Mouse (Mus musculus): ENCODE data around the gene Pnmt. TPM values are rescaled to one million over a fixed set of nuclear protein-coding genes. Genes with fewer than 3 reads are reported as not detected.

Gene Pnmt
- polyA plus RNA-seq, 1 experiment from 2014 or later, result 2.2 TPM

GRCm38 (mm10) chr11:98395041-98395440 is 8.8 kb downstream of the Pnmt start:
- Histone ChIP-seq H3K9ac (ENCODE audit: low read depth, low read length) (no peak overlapping the region), H3K4me3 (ENCODE audit: low read length) (no peak overlapping the region), H3K4me2 (replicated peaks; ENCODE audit: low read depth, low read length) (no peak overlapping the region), H3K27ac (ENCODE audit: low read depth, low read length) (peak overlapping the region; percentile 51), H3K4me1 (ENCODE audit: control insufficient read depth, insufficient read depth, low read length) (peaks cover 40% of the 10 kb centered on the region), H3K36me3 (ENCODE audit: control insufficient read depth, insufficient read depth, low read length) (0 out of 2 replicates have a peak, but pooled peaks cover 2% of the 10 kb centered on the region), H3K9me3 (ENCODE audit: control insufficient read depth, low read length) (no peaks in the 10 kb centered on the region), H3K27me3 (ENCODE audit: control insufficient read depth, insufficient read depth, low read length) (no peaks in the 10 kb centered on the region)
- no peak for ATAC-seq (ENCODE audit: low FRiP score, low TSS enrichment)
- 41% methylated on average over 4 of the region's 4 CpGs for WGBS

- H3K4me3 ChIP-seq (ENCODE audit: low read length), result no peak overlapping the region
- H3K27ac ChIP-seq (ENCODE audit: low read depth, low read length), result no peak overlapping the region
- WGBS, result 84% methylated on average over 7 of the region's 7 CpGs
- H3K4me1 ChIP-seq (ENCODE audit: control insufficient read depth, insufficient read depth, low read length), result peaks cover 33% of the 10 kb centered on the region
- no peak for ATAC-seq (ENCODE audit: low FRiP score, low TSS enrichment)
- H3K9ac ChIP-seq (ENCODE audit: low read depth, low read length), result no peak overlapping the region
- no peaks in the 10 kb centered on the region for H3K9me3 ChIP-seq (ENCODE audit: control insufficient read depth, low read length)
- H3K4me2 ChIP-seq (replicated peaks; ENCODE audit: low read depth, low read length), result no peak overlapping the region
- 0 out of 2 replicates have a peak, but pooled peaks cover 2% of the 10 kb centered on the region for H3K36me3 ChIP-seq (ENCODE audit: control insufficient read depth, insufficient read depth, low read length)
- H3K27me3 ChIP-seq (ENCODE audit: control insufficient read depth, insufficient read depth, low read length), result no peaks in the 10 kb centered on the region
These were observed 11.7 kb downstream of the Pnmt start for GRCm38 (mm10) chr11:98397946-98398345.

DNA sequence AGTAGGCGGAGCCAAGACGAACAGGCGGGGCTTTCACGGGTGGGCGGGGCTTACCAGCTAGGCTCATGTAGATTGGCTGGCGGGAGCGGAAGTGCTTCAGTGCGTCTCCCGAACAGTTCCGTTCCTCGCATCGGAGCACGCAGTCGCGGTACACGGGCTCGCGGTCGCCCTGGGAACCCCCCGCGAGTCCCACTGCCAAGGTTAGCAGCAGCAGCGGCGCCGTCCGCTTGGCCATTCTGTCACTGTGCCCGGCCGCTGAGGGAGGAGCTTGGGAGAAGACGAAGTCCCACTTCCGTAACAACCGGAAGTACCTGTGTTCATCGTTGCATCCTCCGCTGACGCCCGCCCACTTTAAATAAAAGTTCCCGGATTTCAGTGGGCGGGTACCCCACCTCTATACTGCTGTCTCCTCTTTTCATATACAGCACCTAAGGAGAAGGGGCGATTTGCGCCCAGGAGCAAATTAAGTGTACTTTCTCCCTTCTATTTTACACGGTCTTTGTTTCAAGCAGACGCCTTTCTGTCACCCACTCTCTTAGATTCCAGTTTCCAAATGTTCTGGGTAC is 14.0 kb downstream of the Pnmt start, which contains the start of gene Pgap3:
Gene Pgap3, minus strand, starts transcription at position 330 of the 566 bp plus-strand sequence.
- ATAC-seq (ENCODE audit: low FRiP score, low TSS enrichment), result peak; percentile 88
- Histone ChIP-seq H3K36me3 (ENCODE audit: control insufficient read depth, insufficient read depth, low read length) (0 out of 2 replicates have a peak, but pooled peaks cover 2% of the 10 kb centered on the region), H3K27ac (ENCODE audit: low read depth, low read length) (peak within 1 kb of the TSS; percentile 90), H3K9ac (ENCODE audit: low read depth, low read length) (peak within 1 kb of the TSS; percentile 55; the same call in 1 of the 2 replicates), H3K4me2 (replicated peaks; ENCODE audit: low read depth, low read length) (peak within 1 kb of the TSS; percentile 81), H3K4me3 (ENCODE audit: low read length) (peak within 1 kb of the TSS; percentile 44), H3K27me3 (ENCODE audit: control insufficient read depth, insufficient read depth, low read length) (no peaks in the 10 kb centered on the region), H3K4me1 (ENCODE audit: control insufficient read depth, insufficient read depth, low read length) (peaks cover 12% of the 10 kb centered on the region), H3K9me3 (ENCODE audit: control insufficient read depth, low read length) (no peaks in the 10 kb centered on the region)
- WGBS, result under 1% methylated on average over 40 of the region's 40 CpGs

- 42% methylated on average over 3 of the region's 3 CpGs for WGBS
- peak overlapping the region; percentile 44 for H3K4me3 ChIP-seq (ENCODE audit: low read length)
- H3K4me1 ChIP-seq (ENCODE audit: control insufficient read depth, insufficient read depth, low read length), result peaks cover 11% of the 10 kb centered on the region
- H3K4me2 ChIP-seq (replicated peaks; ENCODE audit: low read depth, low read length), result peak overlapping the region; percentile 81
- peak overlapping the region; percentile 90 for H3K27ac ChIP-seq (ENCODE audit: low read depth, low read length)
- H3K9ac ChIP-seq (ENCODE audit: low read depth, low read length), result peak overlapping the region; percentile 55; the same call in 1 of the 2 replicates
- peak; percentile 55; the same call in 1 of the 2 replicates for ATAC-seq (ENCODE audit: low FRiP score, low TSS enrichment)
- H3K36me3 ChIP-seq (ENCODE audit: control insufficient read depth, insufficient read depth, low read length), result 0 out of 2 replicates have a peak, but pooled peaks cover 2% of the 10 kb centered on the region
- no peaks in the 10 kb centered on the region for H3K9me3 ChIP-seq (ENCODE audit: control insufficient read depth, low read length)
- no peaks in the 10 kb centered on the region for H3K27me3 ChIP-seq (ENCODE audit: control insufficient read depth, insufficient read depth, low read length)
These were observed 14.6 kb downstream of the Pnmt start for GRCm38 (mm10) chr11:98400816-98401215.

DNA sequence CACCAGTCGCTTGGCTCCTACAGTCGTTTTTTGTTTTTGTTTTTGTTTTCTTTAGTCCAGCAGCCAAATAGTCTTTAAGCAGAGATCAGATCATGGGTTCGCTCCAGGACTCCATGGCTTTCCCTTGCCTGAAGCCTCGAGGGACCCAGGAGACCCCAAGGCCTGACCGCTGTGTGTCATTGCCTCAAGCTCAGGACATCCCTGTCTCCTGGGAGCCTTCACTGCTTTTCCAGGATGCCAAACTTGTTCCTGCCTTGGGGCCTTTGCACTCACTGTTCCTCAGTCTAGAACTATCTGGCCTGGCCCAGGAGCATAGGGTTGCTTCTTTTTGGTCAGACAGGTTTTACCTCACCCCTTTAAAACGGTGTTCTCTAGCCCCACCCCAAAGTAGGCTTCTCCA is 20.4 kb downstream of the Pnmt start:
- H3K9ac ChIP-seq (ENCODE audit: low read depth, low read length), result no peak overlapping the region

GRCm38 (mm10) chr11:98408872-98409271 is 22.6 kb downstream of the Pnmt start:
- no peaks in the 10 kb centered on the region for H3K27me3 ChIP-seq (ENCODE audit: control insufficient read depth, insufficient read depth, low read length)
- no peaks in the 10 kb centered on the region for H3K9me3 ChIP-seq (ENCODE audit: control insufficient read depth, low read length)
- peak overlapping the region; percentile 34; the same call in 1 of the 2 replicates for H3K9ac ChIP-seq (ENCODE audit: low read depth, low read length)
- no peaks in the 10 kb centered on the region for H3K36me3 ChIP-seq (ENCODE audit: control insufficient read depth, insufficient read depth, low read length)
- H3K4me2 ChIP-seq (replicated peaks; ENCODE audit: low read depth, low read length), result peak overlapping the region; percentile 36
- H3K4me3 ChIP-seq (ENCODE audit: low read length), result peak overlapping the region; percentile 14
- peak overlapping the region; percentile 80 for H3K27ac ChIP-seq (ENCODE audit: low read depth, low read length)
- peak; percentile 44 for ATAC-seq (ENCODE audit: low FRiP score, low TSS enrichment)
- peaks cover 27% of the 10 kb centered on the region for H3K4me1 ChIP-seq (ENCODE audit: control insufficient read depth, insufficient read depth, low read length)
- WGBS, result 33% methylated on average over 8 of the region's 8 CpGs

More for the DNA sequence above, 20.4 kb downstream of the Pnmt start:
- Histone ChIP-seq H3K4me2 (replicated peaks; ENCODE audit: low read depth, low read length) (no peak overlapping the region), H3K9me3 (ENCODE audit: control insufficient read depth, low read length) (no peaks in the 10 kb centered on the region), H3K27me3 (ENCODE audit: control insufficient read depth, insufficient read depth, low read length) (no peaks in the 10 kb centered on the region), H3K27ac (ENCODE audit: low read depth, low read length) (no peak overlapping the region), H3K4me3 (ENCODE audit: low read length) (no peak overlapping the region), H3K4me1 (ENCODE audit: control insufficient read depth, insufficient read depth, low read length) (peaks cover 20% of the 10 kb centered on the region), H3K36me3 (ENCODE audit: control insufficient read depth, insufficient read depth, low read length) (no peaks in the 10 kb centered on the region)
- 67% methylated on average over 6 of the region's 6 CpGs for WGBS
- ATAC-seq (ENCODE audit: low FRiP score, low TSS enrichment), result no peak

DNA sequence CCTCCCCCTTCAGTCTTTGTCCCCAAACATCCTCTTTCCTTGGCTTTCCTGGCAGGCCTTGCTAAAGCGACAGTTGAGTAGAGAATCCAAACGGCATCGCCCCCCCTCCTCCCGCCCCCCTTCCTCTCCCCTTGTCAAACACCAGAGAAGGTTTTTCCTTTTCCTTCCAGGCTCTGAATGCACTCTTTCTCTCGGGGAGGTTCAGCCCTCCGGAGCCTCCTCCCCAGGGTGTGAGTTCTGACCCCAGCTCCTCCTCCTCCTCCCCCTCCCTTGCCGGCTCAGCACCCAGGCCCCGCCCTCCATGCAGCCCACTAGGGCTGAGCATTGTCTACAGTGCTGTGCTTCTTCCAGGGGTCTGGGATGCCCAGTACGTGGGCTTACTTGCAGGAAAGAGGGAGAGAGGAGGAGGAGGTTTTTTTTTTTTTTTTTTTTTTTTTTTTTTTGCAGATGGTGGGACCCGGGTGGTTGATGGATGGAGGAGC is 23.1 kb downstream of the Pnmt start:
- Histone ChIP-seq H3K9ac (ENCODE audit: low read depth, low read length) (peak overlapping the region; percentile 34; the same call in 1 of the 2 replicates), H3K27me3 (ENCODE audit: control insufficient read depth, insufficient read depth, low read length) (no peaks in the 10 kb centered on the region), H3K9me3 (ENCODE audit: control insufficient read depth, low read length) (no peaks in the 10 kb centered on the region), H3K4me1 (ENCODE audit: control insufficient read depth, insufficient read depth, low read length) (peaks cover 32% of the 10 kb centered on the region), H3K27ac (ENCODE audit: low read depth, low read length) (peak overlapping the region; percentile 80), H3K4me3 (ENCODE audit: low read length) (peak overlapping the region; percentile 14), H3K36me3 (ENCODE audit: control insufficient read depth, insufficient read depth, low read length) (no peaks in the 10 kb centered on the region), H3K4me2 (replicated peaks; ENCODE audit: low read depth, low read length) (peak overlapping the region; percentile 36)
- 3% methylated on average over 8 of the region's 10 CpGs for WGBS
- peak; percentile 58 for ATAC-seq (ENCODE audit: low FRiP score, low TSS enrichment)

DNA sequence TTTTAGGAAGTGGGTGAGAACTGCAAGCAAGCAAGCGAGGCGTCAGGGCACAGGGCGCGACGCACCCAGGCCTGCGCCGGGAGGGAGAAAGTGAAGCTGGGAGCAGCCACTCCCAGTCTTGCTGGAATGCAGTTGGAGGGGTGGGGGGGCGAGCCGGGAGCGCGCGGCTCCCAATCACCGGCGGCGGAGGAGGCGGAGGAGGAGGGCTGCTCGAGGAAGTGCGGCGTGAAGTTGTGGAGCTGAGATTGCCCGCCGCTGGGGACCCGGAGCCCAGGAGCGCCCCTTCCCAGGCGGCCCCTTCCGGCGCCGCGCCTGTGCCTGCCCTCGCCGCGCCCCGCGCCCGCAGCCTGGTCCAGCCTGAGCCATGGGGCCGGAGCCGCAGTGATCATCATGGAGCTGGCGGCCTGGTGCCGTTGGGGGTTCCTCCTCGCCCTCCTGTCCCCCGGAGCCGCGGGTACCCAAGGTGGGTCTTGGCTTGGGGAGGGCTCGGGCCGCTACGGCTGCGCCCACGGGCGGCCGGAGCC is 26.1 kb downstream of the Pnmt start, which contains the start of gene Erbb2:
Gene Erbb2, plus strand, starts transcription at position 198 of the 524 bp plus-strand sequence.
- H3K4me1 ChIP-seq (ENCODE audit: control insufficient read depth, insufficient read depth, low read length), result peaks cover 34% of the 10 kb centered on the region
- peak within 1 kb of the TSS; percentile 98 for H3K27ac ChIP-seq (ENCODE audit: low read depth, low read length)
- WGBS, result under 1% methylated on average over 49 of the region's 49 CpGs
- H3K4me3 ChIP-seq (ENCODE audit: low read length), result peak within 1 kb of the TSS; percentile 98
- H3K9ac ChIP-seq (ENCODE audit: low read depth, low read length), result peak within 1 kb of the TSS; percentile 97
- H3K9me3 ChIP-seq (ENCODE audit: control insufficient read depth, low read length), result no peaks in the 10 kb centered on the region
- H3K36me3 ChIP-seq (ENCODE audit: control insufficient read depth, insufficient read depth, low read length), result no peaks in the 10 kb centered on the region
- ATAC-seq (ENCODE audit: low FRiP score, low TSS enrichment), result peak; percentile 82
- H3K27me3 ChIP-seq (ENCODE audit: control insufficient read depth, insufficient read depth, low read length), result no peaks in the 10 kb centered on the region
- peak within 1 kb of the TSS; percentile 59 for H3K4me2 ChIP-seq (replicated peaks; ENCODE audit: low read depth, low read length)

GRCm38 (mm10) chr11:98412797-98413301 is 26.6 kb downstream of the Pnmt start:
- Histone ChIP-seq H3K4me1 (ENCODE audit: control insufficient read depth, insufficient read depth, low read length) (peaks cover 35% of the 10 kb centered on the region), H3K27me3 (ENCODE audit: control insufficient read depth, insufficient read depth, low read length) (no peaks in the 10 kb centered on the region), H3K36me3 (ENCODE audit: control insufficient read depth, insufficient read depth, low read length) (no peaks in the 10 kb centered on the region), H3K9me3 (ENCODE audit: control insufficient read depth, low read length) (no peaks in the 10 kb centered on the region), H3K4me3 (ENCODE audit: low read length) (peak overlapping the region; percentile 98), H3K4me2 (replicated peaks; ENCODE audit: low read depth, low read length) (peak overlapping the region; percentile 59), H3K27ac (ENCODE audit: low read depth, low read length) (peak overlapping the region; percentile 98), H3K9ac (ENCODE audit: low read depth, low read length) (peak overlapping the region; percentile 97)
- ATAC-seq (ENCODE audit: low FRiP score, low TSS enrichment), result peak; percentile 21
- under 1% methylated on average over 40 of the region's 40 CpGs for WGBS
